Mouse (Mus musculus) ES-Bruce4 (cell line): ENCODE measurements around the gene Unkl.

Source experiments
- CTCF ChIP-seq: IDR thresholded peaks from one replicate; pipeline ENCODE4 v1.8.1; 2011; ENCODE audit warnings: low read depth, low read length
- POLR2A ChIP-seq: IDR thresholded peaks from one replicate; pipeline ENCODE4 v1.8.1; 2011; ENCODE audit warnings: low read length; ENCODE audit not compliant: insufficient read depth

DNA sequence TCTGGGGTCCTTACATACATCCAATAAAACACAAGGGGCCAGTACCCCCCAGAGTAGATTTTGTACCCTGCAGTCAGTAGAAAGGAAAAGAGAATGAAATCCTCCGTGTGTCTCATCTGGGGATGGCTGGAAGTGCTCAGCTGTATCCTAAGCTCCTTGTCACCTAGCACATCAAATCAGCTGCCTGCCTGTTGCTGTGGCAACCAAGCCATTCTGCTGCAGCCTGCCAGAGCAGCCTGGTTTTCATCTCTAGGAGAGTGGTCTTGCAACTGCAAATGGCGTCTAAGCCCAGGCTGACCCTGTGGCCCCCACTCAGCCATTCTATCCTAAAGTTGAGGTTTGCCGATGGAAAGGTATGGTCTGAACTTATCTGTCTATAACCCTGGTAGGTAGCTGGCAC lies 64.4 kb downstream of the Unkl start:
- TF ChIP-seq CTCF (no peak), POLR2A (no peak)
